Mouse (Mus musculus) adrenal gland (tissue): ENCODE results near the gene Cacna2d1.

Source experiments
- intact Hi-C: fragments of 180-260 bp; cut with DNase I; formaldehyde crosslinking; loops from one replicate; pipeline ENCODE4 v1.15.1; 2025
- long read RNA-seq, 2 experiments: library from polyadenylated mRNA; unstranded; transcript quantifications; one replicate each; pipeline ENCODE4 v2.0.0; 2020; ENCODE audit warnings: borderline replicate concordance in 1 of 2; ENCODE audit not compliant: insufficient replicate concordance in 1 of 2

Gene Cacna2d1
- long read RNA-seq, experiment 1, full-length matches to known transcripts: 2 of 51 reads
- long read RNA-seq, experiment 1, partial matches to known transcripts: 17 of 51 reads
- long read RNA-seq, experiment 1, other reads (novel, unspliced or antisense): 32 of 51 reads
- long read RNA-seq, experiment 2, partial matches to known transcripts: 36 of 88 reads
- long read RNA-seq, experiment 2, other reads (novel, unspliced or antisense): 52 of 88 reads

DNA sequence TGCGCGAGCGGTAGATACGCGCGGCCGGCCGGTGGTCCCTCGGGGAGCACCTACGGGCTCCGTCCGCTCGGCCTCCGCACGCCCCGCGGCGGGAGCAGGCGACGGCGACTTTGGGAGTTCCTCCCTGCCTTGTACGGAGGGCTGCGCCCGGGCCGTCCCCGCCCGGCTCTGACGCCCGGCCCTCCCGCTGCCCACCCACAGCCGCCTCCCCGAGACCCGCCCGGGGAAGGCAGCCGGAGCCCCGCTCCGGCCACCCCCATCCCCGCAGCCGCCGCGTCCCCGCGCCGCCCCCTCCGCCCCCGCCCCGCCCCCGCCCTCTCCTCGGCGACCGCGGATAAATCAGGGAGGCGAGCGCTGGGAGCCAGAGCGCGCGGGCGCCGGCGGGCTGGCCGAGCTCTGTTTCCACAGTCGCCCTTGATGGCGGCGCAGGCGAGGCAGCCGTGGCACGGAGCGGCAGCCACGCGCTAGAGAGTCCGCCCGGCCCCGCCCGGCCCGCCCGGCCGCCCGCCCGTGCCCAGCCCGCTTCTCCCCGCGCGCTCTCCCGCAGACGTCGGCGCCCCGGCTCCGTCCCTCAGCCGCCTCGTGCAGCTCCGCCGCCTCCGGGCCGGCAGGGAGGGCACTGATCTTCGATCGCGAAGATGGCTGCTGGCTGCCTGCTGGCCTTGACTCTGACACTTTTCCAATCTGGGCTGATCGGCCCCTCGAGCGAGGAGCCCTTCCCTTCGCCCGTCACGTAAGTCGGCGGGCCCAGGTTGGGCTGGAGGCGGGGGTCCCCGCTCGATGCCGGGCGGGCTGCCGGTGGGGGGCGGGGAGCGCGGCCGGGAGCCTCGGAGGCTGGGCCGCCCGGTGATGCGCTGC is at the start of gene Cacna2d1:
Gene Cacna2d1 (plus strand): TSS at position 316 of the 858 bp plus-strand sequence.
- intact Hi-C loops: loop anchor here (5.0 kb wide), 1 partner anchor 97 kb away; no protein-coding TSS in a partner anchor

DNA sequence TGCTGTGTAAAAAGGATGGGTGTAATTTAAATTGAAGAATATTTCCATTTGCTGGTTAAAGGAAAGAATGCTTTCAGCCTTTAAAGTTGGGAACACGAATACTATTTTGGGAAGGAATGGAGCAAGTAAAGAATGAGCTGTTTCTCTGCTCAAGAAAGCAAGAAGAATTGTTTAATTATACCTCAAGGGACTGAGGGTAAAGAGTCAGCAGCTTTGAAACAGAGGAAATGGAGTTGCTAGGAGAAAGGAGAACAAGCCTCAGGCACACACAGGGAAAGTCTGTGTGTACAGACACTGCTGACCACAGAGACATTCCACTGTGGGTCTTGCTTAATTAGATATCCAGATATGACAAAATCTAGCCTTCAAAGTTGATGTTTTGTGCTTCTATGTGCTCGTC is 39.4 kb upstream of the Cacna2d1 start:
- intact Hi-C loops: no loop called here

DNA sequence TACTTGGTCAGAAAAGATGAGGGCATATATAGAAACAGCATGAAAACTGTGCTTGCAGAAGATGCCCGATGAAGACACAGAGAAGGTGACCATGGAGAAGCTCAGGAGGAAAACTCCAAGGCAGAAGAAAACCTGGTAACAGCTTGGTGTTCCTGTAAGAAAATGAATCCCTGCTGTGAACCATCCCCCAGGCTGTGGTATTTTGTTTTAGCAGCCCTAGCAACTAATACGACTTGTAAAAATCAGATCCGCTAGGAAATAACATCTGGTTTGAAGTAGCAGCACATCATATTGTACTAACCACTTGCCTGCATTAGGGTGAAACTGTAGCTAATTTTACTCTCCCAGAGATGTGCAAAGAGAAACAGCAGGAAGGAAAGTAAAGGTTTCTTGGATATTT is 37.8 kb upstream of the Cacna2d1 start:
- intact Hi-C loops: no loop called here

DNA sequence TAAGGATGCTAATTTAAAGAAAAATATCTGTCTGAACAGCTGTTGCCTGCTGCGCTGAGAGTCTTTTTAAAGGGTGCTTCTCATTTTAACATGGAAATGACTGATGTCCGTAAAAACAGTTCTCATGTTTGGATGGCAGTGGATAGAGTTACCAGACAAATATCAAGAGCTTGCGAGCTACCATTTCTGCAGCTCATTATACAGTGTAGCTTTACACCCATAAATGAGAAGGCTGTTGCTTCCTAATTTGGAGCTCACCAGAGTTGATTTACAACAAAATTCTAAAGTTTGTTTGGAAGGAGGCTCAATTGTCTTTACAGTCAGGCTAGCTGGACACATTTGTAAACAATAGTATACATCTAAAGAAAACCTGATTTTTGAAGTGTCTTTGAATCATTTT is 28.0 kb upstream of the Cacna2d1 start:
- intact Hi-C loops: no loop called here

DNA sequence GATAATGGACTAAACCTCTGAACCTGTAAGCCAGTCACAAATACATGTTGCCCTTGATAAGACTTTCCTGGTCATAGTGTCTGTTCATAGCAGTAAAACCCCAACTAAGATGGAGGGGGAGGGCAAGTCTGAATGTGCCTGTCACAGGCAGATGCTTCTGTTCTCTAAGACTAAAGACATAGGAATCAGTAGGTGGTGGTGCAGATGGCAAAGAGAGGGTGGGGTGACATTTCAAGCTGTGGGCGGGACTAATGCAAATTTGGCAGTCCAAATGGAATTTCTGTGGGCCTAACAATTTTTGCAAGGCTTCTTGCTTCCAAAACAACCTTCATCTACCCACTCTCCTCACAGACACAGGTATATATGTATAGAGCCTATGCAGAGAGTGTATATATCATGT is 19.6 kb upstream of the Cacna2d1 start:
- intact Hi-C loops: no loop called here

DNA sequence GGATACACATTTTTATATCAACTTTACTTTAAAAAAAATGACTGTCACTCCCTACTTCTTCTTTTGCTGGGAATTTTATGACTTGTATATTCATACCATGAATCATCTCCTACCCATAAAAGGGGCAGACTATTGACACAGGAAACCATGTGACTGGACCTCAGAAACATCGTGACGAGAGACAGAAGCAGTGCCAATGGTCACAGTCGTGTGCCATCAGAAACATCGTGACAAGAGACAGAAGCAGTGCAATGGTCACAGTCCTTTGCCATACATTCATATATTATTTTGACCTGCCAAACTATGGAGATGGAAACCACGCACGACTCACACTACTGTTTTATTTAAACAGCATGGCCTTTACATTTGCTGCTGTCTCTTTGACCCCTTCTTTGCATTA is 6.0 kb upstream of the Cacna2d1 start:
- intact Hi-C loops: no loop called here

DNA sequence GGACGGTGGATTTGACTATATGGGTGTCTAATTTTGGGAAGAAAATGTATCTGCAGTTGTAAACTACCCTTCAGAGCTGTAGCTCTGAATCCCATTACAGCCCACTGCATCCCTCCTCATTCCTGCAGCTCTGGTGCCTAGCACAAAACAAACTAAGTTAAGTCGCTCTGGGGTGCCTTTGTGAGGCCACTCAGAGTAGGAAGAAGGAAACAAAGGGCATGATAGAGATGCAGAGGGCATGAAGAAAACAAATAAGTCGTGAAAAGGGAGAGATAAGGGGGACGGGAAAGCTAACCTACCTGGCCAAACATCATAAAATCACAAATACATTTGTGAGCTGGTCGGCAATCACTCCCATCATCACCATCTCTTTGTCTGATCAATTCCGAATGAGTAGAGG is 1.5 kb upstream of the Cacna2d1 start:
- intact Hi-C loops: loop anchor here (5.0 kb wide), 1 partner anchor 96 kb away; no protein-coding TSS in a partner anchor

DNA sequence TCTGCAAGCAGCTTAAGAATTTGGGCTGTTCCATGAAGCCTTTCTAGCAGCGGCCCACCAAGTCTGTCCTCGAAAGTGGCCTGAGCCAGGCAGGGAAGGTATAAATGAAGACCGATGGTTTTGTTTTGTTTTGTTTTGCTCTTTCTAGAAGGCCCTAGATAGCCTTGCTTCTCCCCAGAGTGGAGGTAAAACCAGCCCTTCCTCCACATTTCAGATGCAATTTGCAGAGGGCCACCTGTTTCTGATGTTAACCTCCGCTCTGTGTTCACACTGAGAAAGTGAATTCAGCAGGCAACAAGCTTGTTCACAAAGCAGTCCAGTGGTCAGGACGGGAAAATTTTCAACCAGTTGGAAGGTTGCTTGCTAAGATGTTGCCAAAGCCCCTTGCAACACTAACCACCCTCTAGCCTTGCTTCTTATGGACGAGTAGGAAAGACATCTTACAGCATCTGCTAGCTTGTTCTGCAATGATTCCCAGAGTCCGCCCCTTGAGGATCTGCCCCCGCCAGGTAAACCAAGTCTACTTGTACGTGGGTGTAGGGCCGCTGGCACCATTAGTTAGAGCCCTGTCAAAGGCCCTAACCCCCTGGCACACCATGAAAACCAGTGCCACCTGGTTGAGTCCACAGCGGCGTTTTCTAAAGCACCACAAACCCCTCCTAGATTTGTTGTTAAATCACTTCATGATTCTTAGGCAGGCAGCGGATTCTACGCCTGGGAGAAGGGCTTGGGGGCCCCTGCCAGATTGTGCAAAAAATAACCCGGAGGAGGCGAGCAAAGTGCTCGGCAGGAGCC is 713 bp upstream of the Cacna2d1 start:
- intact Hi-C loops: loop anchor here (5.0 kb wide), 1 partner anchor 96 kb away; no protein-coding TSS in a partner anchor

DNA sequence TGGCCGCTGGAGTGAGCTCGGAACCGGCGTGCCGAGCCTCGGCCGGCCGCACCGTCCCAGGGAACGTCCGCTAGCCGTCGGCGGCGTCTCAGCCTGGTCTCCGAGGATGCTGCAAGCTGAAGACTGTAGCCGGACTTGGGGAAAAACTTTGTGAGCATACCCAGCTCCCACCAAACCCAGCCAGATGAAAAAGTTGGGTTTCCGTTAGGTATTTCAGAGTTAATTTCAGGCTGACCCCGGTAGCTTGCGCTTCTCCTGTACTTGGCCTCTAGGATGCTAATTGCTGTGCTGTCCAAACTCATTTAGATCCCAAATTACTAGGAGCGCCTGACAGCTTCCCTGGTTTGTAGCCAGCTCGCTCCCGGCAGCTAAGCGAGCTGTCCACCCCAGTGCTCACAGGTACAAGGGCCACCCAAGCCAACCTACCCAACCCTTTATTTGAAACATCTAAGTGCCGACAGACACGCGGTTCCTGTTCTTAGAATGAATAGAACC is 790 bp downstream of the Cacna2d1 start:
- intact Hi-C loops: no loop called here

DNA sequence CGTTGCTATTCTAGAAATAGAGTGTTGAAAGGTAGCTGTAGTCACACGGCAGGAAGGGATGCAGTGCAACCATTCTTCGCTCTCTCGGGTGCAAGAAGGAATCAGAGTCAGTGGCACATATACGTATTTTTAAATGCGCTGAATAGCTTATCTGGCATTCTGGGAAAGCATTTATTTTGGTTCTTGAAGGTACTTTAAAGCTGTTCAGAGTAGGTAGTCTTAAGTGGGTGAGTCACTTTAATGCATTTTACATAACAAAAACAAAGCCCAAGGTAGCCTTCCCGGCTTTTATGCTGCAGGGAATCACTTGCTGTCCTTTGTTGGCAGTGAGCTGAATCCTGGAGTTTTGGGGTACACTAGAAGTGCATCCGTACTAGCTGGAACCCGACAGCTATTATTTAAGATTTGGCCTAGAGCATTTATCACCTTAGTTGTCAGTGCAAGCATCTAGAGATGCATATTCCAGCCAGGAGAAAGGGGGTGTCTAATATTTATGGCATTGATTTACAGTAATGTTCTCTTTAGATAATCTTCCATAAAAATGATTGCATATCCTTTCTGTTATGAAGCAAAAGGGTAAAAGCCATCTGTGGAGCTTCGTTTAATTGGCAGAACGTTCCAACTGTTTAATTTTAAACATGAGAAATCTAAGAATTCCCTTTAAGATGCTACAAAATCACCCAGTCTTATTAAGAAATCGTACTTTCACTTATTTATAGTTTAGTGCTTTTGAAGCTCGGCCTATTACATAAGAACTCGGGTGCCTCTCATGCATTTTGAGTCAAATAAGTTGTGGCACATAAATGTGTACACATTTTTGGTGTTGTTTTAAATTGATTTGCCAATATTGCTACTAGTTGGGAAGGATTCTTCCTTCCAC is 1.6 kb downstream of the Cacna2d1 start:
- intact Hi-C loops: no loop called here

DNA sequence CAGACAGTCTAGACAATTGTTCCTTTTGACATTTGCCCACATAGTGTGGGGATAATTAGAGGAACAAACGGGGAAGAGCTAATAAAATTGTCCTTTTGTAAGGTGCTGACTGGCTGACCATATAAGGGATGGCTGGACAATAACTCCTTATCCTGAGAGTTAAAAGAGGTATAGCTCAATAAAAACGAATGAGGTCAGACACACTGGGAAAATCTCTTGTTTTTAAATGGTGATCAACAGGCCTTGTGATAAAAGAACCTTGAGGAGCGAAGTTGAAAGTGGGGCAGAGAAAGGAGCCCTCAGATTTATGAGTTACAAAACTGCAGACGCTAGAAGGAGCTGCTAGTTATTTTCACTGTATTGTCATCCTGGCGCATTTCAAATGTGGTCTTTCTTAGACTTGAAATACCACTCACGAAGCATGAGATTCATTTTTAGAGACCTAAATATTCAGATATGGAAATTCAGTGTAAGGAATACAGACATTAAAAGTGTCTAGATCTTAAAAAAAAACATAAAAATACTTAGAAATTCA is 6.8 kb downstream of the Cacna2d1 start:
- intact Hi-C loops: no loop called here

DNA sequence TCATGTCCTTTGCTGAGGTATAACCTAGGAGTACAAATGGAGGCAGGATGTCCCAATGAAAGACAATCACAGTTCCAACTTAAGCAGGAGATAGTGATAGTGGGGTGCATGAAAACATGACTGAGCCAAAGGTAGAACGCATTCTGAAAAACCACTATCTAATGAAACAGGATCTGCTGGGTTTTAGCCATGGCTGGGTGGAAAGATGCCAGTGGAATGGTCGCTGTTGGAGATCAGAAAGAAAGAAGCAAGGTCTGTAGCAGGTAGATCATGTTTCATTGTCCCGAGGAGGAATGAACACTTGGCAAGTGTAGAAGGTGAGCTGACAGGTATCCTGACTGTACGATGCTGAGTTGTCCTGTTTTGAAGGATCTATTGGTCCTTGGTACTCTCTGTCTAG is 7.6 kb downstream of the Cacna2d1 start:
- intact Hi-C loops: no loop called here

DNA sequence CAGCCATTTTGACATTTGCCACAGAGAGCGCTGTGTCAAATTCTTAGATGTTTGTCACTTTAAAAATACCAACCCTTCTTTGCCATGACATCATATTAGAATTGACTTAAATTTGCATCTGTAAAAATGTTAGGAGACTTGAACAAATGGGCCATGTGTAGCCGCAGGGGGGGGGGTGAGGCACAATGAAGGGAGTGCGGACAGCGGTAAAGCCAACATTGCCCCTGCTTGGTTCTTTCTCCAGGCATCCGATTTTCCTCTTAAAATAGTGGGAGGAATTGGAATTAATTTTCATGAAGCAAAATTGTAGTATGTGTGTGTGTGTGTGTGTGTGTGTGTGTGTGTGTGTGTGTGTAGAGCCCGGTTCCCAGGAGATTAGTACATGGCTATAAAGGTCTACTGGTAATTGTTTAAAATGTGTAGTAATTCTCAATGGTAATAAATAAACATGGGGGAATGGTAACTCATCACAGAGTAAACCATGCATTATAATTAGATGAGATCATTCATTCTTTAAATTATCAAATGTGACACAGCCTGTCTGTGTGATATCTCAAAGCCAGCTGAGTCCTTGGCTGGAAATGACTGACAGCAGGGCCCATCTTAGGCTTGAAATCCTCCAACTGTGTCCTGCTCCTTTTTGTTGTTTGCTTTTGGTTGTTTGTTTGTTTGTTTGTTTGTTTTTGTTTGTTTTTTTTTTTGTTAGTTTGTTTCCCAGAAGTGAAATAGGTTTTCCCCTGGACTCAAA is 14.0 kb downstream of the Cacna2d1 start:
- intact Hi-C loops: no loop called here

DNA sequence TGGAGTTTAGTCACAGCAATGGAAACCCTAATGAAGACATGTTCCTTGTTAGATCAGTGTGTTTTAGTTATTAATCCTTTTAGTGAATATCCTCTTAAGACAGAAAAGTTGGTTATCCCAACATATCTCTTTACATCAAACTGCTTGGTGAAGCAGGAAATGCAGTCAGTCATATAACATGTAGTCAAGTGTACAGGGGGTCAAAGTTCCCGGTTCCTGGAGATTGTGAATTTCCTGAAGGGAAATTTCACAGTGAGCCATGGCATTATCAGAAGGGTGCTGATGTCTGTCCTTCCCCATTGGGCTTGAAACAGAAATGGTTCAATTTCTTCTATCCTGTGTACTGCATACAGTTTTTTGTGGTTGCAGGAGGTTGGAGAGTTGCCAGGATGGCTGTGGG is 25.3 kb downstream of the Cacna2d1 start:
- intact Hi-C loops: no loop called here

DNA sequence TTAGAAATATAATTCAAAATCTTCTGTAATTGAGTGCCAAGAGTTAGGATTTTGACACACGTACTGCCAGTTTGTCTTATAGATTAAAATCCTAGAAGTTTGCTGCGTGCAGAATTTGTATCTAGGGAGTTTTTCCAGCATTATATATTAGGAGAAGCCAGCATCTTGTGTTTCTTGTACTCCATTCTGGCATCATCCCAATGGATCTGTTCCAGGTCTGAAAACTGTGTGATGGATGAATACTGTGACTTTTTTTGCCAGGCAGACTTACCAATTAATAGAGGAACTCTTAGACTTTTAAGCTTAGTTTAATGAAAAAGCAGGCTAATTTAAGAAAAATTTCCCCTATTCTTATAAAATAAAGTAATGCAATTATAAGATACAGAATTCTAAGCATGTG is 27.4 kb downstream of the Cacna2d1 start:
- intact Hi-C loops: no loop called here

DNA sequence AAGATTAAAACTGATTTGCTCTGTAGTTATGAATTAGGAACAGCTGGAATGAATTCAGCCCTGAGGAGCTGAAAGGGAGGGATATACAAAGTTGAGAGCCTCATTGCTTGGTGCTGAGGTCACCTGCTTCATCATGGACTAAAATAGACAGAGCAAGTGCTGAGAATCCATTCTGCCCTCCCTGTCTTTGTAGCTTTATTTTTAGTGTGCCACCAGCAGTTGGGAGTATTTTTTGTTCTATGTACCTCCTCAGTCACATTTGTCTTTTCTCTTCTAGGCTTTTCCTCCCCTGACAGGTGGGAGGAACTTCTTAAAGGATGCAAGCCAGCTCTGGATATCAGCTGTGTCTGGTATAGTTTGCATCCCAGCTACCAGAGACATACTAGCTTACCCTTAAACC is 32.4 kb downstream of the Cacna2d1 start:
- intact Hi-C loops: no loop called here

DNA sequence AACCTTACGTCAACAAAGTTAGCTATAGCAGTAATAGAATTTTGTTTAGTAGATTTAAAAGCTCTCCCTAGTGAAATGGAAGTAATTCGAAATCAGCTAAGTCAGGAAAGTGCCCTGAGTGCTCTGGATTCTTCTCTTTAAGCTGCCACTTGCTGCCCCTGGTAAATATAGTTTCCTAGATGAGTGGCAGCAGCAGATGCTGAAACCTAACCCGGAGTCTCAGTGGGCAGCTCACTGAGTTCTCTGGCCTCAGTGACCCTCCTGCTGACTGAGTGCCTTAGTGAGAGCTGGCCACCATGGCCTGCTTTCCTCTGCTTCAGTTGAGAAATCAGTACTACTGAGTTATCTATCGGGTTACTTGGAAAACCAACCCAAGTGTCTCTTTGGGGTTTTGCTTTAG is 37.3 kb downstream of the Cacna2d1 start:
- intact Hi-C loops: no loop called here

DNA sequence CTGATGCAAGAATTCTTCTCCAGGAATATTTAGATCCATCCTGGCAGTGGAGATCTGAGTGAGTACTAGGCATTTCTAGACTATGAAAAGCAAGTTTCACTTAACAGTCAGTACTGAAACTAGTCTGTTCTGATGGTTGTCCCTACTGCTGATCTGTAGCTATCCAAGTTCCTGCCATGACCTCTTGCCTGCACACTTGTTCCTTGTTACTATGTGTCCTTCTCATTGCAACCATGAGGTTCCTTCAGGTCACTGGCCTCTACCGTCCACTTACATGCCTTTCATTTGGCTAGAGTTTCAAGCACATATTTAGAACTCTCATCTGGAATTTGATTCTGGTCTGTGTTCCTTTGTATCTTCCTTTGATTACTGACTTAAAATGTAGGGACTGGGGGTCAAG is 37.9 kb downstream of the Cacna2d1 start:
- intact Hi-C loops: no loop called here

DNA sequence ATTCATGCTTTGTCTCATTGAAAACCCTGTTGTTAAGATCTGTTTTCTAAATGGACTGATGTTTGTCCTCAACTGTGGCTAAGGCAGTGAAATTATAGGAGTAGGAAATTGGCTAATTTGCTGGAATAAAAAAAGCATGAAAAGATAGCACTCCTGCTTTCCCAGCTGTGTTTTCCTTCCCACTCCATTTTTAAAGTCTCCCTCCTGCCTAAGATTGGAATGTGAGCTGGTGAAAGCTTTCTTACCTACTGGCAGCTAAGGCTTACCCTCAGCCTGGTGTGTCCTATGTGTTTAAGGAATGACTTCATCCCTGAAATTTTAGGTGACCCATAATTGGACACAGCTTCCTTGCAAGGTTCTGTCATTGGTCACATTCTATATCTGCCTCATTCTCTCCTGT is 40.2 kb downstream of the Cacna2d1 start:
- intact Hi-C loops: no loop called here

DNA sequence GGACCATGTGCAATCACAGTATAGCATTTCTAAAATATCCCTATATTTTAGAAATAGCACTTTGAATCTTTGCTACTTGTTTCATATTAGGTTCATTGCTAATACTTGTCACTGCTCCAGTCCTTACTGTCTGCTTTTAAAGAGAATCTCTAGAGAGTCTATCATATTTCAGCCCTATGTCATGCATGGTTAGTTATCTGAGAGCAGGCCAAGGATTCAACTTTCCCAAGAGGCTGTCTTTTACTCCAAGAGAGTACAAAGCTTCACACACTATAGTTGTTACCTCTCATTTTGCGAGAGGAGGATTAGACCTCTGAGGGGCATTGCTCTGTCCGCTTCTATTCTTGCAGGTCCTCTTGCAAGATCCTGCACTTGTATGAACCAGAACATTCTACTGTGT is 44.7 kb downstream of the Cacna2d1 start:
- intact Hi-C loops: no loop called here
